Mouse (Mus musculus) heart, postnatal 0 days (tissue): Measurements from ENCODE around the gene Mrtfa.

ENCODE experiments used
- CTCF ChIP-seq: IDR thresholded peaks from 2 replicates; pipeline ENCODE4 v1.5.1; 2016; ENCODE audit warnings: antibody characterized with exemption, control low read depth, low read depth
- EP300 ChIP-seq: IDR thresholded peaks from 2 replicates; pipeline ENCODE4 v1.6.1; 2016; ENCODE audit warnings: antibody characterized with exemption, low read depth

GRCm38 (mm10) chr15:81032941-81033629 is 157.5 kb downstream of the Mrtfa start:
- TF ChIP-seq CTCF: no peak
- TF ChIP-seq EP300: no peak
